Mouse (Mus musculus) left cerebral cortex, adult 8-10 months (tissue): ENCODE data around the gene Dguok. TPM values are rescaled to one million over a fixed set of nuclear protein-coding genes. Genes with fewer than 3 reads are reported as not detected.

Experiments
- DNase-seq, 2 experiments: peaks; one replicate each; pipeline ENCODE4 v3.0.0; 2022; ENCODE audit warnings: low spot score in 2 of 2
- total RNA-seq, 4 experiments: library from RNA; stranded (reverse); gene quantifications; 2 replicates each; pipeline ENCODE4 v1.2.4; 2022

Dguok gene
- 10 to 100 TPM; 23.9 to 35.7 (median 30.9) TPM for total RNA-seq

DNA sequence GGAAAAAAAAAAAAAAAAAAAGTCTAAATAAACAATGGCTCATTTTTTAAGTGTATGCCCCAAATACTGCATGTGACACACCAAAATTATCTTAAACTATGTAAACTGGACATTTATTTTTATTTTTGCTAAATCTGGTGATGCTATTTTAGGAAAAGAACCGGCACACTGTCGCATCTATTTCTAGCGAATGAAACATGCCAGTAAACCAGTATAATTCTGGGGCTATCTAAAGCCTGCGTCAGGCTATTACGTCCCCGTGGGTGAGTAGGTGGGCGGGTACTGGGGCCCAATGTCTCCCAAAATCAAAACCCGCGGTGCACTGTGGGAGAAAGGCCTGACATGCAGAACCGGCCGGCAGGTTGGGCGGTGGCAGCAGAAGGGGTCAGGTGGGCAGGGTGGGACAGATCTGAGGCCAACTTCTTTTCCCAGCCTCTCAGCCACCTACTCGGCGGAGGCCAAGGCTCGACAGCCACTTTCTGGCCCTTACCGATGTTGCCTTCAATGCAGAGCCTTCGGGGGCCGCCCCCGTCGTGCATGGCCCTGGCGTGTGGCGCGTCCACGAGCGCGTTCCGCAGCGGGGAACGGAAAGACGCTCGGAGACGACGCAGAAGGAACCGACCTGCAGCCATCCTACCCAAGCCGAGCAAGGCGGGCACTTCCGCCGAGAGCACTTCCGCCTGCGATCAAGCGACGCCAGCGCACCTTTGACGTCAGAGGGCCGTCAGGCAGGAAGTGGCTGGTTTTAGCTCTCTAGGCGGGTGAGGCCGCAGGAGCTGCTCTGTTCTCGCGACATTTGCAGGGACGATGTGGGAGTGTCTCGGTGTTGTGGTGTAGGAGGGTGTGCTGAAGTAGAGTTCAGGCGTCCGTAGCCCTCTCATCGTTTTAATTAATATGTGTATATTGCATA is at the start of gene Dguok:
Gene Dguok, minus strand, starts transcription at position 712 of the 910 bp plus-strand sequence.
- DNase-seq: peak; percentile 88 to 99

GRCm38 (mm10) chr6:83555972-83556371 is 49.2 kb upstream of the Dguok start:
- no peak for DNase-seq

GRCm38 (mm10) chr6:83548346-83548745 is 41.6 kb upstream of the Dguok start:
- DNase-seq: no peak

- DNase-seq: no peak
Measured at GRCm38 (mm10) chr6:83545778-83546177, 39.0 kb upstream of the Dguok start.

DNA sequence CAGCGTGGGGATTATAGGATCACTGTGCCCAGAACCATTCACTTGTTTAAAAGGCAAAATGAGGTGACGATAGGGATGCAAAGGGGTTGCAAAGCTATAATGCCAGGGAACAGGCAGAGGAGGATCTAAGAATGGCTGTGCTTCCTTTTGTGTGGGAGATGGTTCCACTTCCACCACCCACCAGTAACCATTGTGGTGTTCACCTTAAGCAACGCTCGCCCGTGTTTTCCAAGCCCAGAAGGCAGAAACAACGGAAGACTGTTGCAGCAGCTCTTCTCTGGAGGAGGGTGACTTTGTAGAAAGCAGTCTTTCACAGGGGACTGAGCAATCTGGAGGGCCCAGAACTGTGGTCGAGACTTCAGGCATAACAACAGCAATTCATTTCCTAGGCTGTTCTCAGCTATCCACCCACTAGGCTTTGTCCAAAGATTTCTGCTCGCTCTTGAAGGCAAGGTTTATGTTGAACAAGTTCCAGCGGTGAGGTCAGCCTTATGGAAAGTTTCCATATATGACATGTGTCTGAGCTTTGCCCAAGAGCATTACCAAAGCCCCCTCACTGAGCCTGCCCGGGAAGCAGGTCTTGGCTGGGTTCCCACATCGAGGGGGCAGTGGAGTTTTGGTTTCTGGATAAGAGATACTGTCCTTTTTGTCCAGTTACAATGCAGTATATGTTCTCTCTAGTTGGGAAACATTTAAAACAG is 35.1 kb upstream of the Dguok start:
- peak in 1 of 2 experiments; percentile 53 for DNase-seq

DNA sequence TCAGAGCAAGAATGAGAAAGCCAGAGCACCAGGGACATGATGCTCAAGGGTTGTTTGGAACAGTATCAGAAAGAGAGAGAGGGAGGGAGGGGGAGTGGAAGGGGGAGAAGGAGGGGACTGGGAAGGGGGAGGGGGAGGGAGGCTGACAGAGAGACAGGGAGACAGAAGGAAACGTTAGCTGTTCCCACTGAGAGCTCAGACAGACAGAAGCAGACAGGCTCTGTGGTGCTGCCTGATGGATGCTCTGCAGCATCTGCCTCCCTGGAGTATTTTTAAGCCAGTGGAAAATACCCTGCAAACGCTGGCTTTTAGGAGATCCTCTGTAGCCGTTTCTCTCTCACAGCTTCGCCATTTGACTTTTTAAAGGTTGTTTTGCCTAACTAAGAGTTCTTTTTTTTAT is 33.2 kb upstream of the Dguok start:
- peak in 1 of 2 experiments; percentile 43 for DNase-seq

GRCm38 (mm10) chr6:83536795-83537059 is 30.0 kb upstream of the Dguok start:
- no peak for DNase-seq

DNA sequence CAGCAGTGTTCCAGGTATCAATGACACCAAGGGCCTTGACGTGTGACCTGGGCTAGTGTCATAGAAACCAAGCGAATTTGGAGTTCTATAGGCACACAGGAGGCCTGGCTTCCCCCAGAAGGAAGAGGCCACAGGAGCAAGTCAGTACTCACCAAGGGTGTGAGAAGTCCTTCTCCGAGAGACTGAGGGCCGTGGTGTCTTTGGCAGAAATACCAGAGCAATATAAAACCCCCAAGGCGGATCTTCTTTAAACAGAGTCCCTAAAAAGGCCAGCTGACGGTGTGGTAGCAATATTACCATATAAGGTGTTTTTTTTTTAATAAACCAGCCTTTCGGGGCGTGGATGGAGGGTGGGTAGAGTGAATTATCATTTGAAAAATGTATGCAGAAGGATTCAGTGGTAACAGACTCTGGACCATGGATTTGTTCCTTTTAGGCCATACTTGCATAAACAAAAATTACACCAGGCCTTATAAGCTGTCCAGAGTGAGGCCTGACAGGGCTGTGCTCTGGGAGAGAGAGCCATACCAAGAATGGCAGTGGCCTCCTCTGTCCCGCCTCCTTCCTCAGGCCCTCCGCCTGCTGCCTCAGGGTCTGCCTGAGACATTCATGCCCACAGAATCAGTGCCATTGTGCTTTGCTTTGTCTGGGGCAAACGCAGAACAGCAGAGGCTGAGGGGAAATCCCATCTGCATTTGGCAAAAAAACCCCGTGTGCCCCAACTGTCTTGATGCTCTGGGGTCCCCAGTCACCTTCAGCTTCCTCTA is 29.4 kb upstream of the Dguok start, which contains the start of gene Actg2:
Gene Actg2, minus strand, starts transcription at position 238 of the 767 bp plus-strand sequence.
- DNase-seq: no peak

GRCm38 (mm10) chr6:83532608-83533007 is 25.8 kb upstream of the Dguok start:
- DNase-seq: no peak

GRCm38 (mm10) chr6:83523194-83523593 is 16.4 kb upstream of the Dguok start:
- no peak for DNase-seq

DNA sequence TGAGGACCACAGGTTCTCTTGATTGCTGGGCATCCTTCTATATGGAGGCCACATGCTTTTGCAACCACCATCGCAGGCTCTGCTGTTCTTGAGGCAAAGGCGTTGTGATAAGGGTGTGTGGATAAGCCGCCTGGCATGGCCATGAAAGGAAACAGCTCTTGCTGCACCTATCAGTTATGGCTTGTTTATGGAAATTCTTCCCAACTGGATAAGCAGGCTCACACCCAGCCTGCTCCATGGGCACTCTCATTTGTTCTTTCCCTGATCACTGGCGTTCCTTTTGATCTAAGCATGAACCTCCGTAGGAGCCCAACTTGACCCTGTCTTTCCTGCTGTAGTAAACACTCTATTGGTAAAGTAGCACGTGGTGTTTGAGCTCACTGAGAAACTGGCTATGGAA is 15.0 kb upstream of the Dguok start:
- DNase-seq: no peak

DNA sequence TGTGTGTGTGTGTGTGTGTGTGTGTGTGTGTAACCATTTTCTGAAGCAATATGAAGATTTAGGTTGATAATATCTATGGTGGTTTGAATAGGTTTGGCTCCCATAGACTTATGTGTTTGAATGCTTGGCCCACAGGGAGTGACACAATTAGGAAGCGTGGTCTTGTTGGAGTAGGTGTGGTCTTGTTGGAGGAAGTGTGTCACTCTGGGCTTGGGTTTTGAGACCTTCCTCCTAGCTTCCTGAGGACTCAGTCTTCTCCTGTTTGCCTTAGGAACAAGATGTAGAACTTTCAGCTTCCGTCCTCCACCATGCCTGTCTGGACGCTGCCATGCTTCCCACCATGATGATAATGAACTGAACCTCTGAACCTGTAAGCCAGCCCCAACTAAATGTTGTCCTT is 11.9 kb upstream of the Dguok start:
- DNase-seq: no peak

- DNase-seq: no peak
Measured at GRCm38 (mm10) chr6:83515172-83515571, 8.4 kb upstream of the Dguok start.

DNA sequence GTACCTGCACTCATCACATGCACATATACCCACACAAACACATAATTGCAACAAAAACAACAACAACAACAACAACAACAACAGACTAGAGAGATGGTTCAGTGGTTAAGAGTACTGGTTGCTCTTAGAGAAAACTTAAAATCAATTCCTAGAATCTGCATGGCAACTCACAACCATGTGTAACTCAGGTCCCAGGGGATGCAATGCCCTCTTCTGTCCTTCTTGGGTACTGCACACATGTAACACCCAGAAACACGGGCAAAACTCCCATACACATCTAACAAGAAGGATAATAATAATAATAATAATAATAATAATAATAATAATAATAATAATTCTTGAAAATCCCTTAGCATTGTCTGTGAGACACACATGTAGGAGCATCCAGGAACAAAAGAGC is 5.7 kb upstream of the Dguok start:
- no peak for DNase-seq

GRCm38 (mm10) chr6:83510210-83510609 is 3.4 kb upstream of the Dguok start:
- no peak for DNase-seq

DNA sequence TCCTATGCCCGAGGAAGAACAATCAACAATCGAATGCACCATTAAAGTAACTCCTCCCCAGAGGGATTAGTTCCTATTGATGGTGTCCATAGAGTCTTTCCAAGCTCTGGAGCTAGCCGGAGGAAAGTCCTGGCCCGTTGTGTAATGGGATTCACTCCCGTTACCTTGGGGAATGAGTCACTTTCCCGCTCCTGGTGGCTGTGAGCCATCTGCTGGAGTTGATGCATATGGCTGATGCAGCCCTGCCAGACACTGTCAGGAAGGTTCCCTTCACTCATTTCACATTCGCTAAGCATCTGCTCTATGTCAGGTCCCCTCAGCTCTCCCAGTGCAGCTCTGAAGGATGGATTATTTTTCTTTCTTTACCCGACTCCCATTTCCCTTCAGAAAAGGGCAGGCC is 2.7 kb upstream of the Dguok start:
- DNase-seq: peak in 1 of 2 experiments; percentile 66

DNA sequence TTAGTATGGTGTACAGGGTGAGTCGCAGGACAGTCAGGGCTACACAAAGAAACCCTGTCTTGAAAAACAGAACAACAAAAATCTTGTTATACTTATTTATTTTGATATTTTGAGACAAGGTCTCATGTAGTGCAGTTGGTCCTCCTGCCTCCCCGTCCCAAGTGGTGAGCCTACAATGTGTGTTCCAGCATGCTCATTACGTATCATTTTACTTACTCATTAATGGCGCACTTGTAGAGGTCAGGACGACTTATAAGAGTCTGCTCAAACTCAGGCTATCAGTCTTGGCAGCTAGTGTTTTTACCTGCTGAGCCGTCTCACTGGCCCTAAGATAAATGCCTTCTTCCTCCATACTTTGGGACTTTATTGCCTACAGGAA is 388 bp upstream of the Dguok start:
- DNase-seq: no peak

DNA sequence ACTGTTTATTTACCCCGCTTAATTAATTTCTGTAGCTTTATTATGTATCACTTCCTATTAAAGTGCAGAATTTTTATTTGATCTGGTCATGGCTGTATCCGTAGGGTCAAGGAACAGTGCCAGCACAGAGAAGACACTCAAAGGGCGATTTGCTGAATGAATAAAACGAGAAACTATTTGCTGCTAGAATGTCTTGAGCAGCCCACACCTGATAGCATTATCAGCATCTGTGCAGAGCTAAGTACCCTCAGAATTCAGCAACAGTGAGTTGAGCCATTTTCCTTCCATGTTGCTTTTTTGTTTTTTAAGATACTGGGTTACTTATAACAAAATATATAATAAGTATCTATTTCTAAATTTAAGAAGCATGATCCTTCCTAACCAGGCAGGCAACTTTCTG is 1.2 kb downstream of the Dguok start:
- no peak for DNase-seq

GRCm38 (mm10) chr6:83503361-83503760 is 3.4 kb downstream of the Dguok start:
- no peak for DNase-seq

DNA sequence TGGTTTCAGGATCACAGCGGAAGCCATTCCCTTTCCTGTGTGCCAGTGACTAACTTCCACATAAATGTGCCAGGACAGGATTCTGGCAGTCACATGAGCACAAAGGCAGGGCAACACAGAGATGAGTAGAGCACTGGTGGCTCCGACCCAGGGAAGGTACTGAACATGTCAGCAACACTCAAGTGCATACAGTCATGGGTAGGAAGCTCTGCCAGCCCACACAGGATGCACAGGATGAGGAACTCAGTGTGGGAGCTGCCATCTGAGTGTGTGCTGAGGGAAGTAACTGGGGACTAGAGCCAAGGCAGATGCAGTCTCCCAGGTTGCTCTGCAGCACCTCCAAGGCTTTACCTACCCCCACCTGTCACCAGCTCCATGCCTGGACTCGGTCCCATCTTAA is 4.1 kb downstream of the Dguok start:
- DNase-seq: peak in 1 of 2 experiments; percentile 75

GRCm38 (mm10) chr6:83501524-83502310 is 5.1 kb downstream of the Dguok start:
- no peak for DNase-seq
